Mouse (Mus musculus) kidney, embryonic 16.5 days (tissue): Measurements from ENCODE around the gene Golga3. TPM values are rescaled to one million over a fixed set of nuclear protein-coding genes. Genes with fewer than 3 reads are reported as not detected.

Experiments used
- ATAC-seq: fragments of 200-750 bp; cut with Nextera tagmentation; 2 replicates; pipeline ENCODE4 v1.8.0; 2017; ENCODE audit warnings: moderate TSS enrichment; ENCODE audit not compliant: low FRiP score, low TSS enrichment
- H3K27ac ChIP-seq: fragments of 300-500 bp; sonication (generic); 2 replicates; pipeline ENCODE4 v1.5.1; 2014; ENCODE audit warnings: low read length
- H3K27me3 ChIP-seq: fragments of 300-500 bp; sonication (generic); 2 replicates; pipeline ENCODE4 v1.6.1; 2014; ENCODE audit warnings: low read length, control low read depth, mixed read lengths; ENCODE audit not compliant: insufficient read depth
- H3K36me3 ChIP-seq: fragments of 300-500 bp; sonication (generic); 2 replicates; pipeline ENCODE4 v1.6.1; 2014; ENCODE audit warnings: low read length, control low read depth, mixed read lengths; ENCODE audit not compliant: insufficient read depth
- H3K4me1 ChIP-seq: fragments of 300-500 bp; sonication (generic); 2 replicates; pipeline ENCODE4 v1.6.1; 2014; ENCODE audit warnings: low read length, control low read depth, mixed read lengths; ENCODE audit not compliant: insufficient read depth
- H3K4me2 ChIP-seq: fragments of 300-500 bp; sonication (generic); replicated peaks from 2 replicates; pipeline ENCODE4 v1.6.1; 2014; ENCODE audit warnings: low read depth, low read length
- H3K4me3 ChIP-seq: fragments of 300-500 bp; sonication (generic); 2 replicates; pipeline ENCODE4 v1.5.1; 2014; ENCODE audit warnings: mild to moderate bottlenecking, low read length
- H3K9ac ChIP-seq: fragments of 300-500 bp; sonication (generic); replicated peaks from 2 replicates; pipeline ENCODE4 v1.6.1; 2014; ENCODE audit warnings: low read length
- H3K9me3 ChIP-seq: fragments of 300-500 bp; sonication (generic); 2 replicates; pipeline ENCODE4 v1.6.1; 2016; ENCODE audit warnings: low read length, control low read depth
- WGBS: fragments of 180-500 bp; shearing (Covaris S2); extraction: QIAGEN DNeasy Blood & Tissue Kit; methylation state at CpG from one replicate; pipeline ENCODE4 v1.1.7; 2014; 5-methylcytosine and 5-hydroxymethylcytosine counted together
- polyA plus RNA-seq: library from polyadenylated mRNA; unstranded; fragments of >200 nt; fragmentation: Nextera tagmentation; extraction: Ambion mirVana; gene quantifications from 2 replicates; pipeline ENCODE4 v1.2.1, GENCODE M21; 2015

Golga3 gene
- polyA plus RNA-seq = 19.2 and 19.6 TPM in 2 replicates

DNA sequence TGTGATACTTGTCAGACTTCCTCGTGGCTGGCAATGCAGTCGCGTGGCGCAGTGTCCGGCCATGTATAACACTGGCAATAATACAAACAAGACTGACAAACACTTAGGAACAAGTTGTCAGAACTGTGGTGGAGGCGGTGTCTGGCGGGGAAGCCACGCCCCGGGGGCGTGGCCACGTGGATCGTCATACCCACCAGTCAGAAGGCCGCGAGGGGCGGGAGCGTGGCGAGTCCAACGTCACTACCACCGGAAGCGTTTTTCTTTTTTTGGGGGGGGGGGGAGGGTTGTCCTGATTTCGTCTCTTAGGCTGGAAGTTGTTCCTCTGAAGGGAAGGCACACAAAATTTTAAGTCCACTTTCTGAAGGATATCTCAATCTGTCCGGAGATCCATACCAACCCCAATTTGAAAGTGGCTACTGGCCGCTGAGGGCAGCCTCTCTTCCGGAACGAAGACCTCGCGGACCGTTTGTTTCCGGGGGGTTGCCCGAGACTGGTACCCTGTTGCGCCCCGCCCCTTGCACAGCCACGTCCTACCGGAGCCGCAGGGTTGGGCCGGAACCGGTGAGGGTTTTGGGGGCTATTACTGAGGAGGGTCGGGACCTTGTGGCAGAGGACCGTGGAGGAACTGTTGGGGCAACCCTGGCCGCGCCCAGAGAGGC lies at the start of gene Golga3:
Gene Golga3 (plus strand): TSS at position 340 of the 659 bp plus-strand sequence.
- Histone ChIP-seq H3K27me3 (no peaks in the 10 kb centered on the region), H3K27ac (peak within 1 kb of the TSS; percentile 82), H3K9ac (peak within 1 kb of the TSS; percentile 85), H3K4me2 (peak within 1 kb of the TSS; percentile 86), H3K4me1 (peaks cover 9% of the 10 kb centered on the region), H3K9me3 (no peaks in the 10 kb centered on the region), H3K36me3 (peaks cover under 1% of the 10 kb centered on the region; the same call in 1 of the 2 replicates), H3K4me3 (peak within 1 kb of the TSS; percentile 83)
- peak; percentile 97 for ATAC-seq
- under 1% methylated on average over 41 of the region's 41 CpGs for WGBS

DNA sequence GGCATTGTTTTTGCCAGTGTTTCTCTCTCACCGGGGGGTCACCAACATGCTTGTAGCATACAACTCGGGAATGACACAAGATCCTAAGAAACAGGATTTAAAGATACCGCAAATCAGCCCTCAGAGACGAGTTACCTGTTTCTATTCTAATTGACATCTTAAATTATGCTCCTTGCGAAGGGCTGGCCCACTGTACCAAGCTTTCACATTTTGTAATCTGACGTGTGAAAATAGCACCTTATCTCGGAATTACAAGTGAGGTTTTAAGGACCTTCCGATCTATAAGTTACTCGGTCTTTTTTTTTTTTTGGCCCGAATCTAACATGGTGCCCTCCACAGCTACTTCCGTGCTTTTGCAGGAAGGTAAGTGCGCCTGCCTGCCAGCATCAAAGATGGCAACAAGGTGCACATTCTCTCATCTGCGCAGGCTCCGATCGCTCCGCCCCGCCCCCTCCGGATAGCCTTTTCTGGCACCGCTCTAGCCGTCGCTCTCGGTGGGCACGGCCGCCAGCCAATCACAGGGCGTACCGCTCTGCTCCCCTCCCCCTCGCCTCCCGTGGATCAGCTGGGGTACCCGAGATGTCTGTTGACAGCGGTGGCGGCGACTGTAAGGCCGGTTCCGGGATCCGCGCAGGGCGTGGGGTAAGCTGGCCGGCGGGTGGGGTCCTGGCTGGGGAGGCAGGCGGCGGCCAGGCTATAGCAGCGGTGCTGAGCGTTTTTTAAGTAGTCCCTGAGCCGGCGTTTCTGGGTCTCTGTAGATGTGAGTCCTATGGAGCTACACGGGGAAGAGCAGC lies 41.0 kb upstream of the Golga3 start, which contains the start of gene Chfr:
Gene Chfr (plus strand): TSS at position 550 of the 794 bp plus-strand sequence.
- peak within 1 kb of the TSS; percentile 55; the same call in 1 of the 2 replicates for H3K27ac ChIP-seq
- H3K36me3 ChIP-seq = peaks cover 11% of the 10 kb centered on the region
- peak within 1 kb of the TSS; percentile 95 for H3K4me3 ChIP-seq
- H3K4me1 ChIP-seq = 0 out of 2 replicates have a peak, but pooled peaks cover 11% of the 10 kb centered on the region
- ATAC-seq = peak; percentile 99
- H3K27me3 ChIP-seq = no peaks in the 10 kb centered on the region
- H3K4me2 ChIP-seq = peak within 1 kb of the TSS; percentile 77
- WGBS = 3% methylated on average over 46 of the region's 46 CpGs
- H3K9ac ChIP-seq = peak within 1 kb of the TSS; percentile 83
- H3K9me3 ChIP-seq = peaks cover 23% of the 10 kb centered on the region

DNA sequence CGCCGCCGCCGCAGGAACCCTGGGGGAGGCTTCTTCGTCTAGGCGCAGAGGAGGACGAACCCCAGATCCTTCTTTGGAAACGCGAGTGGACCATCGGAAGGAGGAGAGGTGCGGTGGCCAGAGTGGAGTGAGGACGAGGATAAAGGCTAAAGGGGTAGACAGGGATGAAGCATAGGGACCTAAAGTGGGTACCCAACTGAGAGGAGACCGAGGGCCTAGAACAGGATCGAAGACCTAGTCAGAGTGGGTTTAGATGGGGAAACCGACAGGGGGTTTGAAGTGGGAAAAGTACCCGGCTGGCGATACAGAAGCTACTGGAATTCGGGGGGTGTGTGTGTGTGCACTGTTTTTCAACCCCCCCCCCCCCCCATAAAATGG lies 40.4 kb upstream of the Golga3 start:
- H3K27me3 ChIP-seq = no peaks in the 10 kb centered on the region
- 0 out of 2 replicates have a peak, but pooled peaks cover 11% of the 10 kb centered on the region for H3K4me1 ChIP-seq
- peak overlapping the region; percentile 95 for H3K4me3 ChIP-seq
- H3K4me2 ChIP-seq = peak overlapping the region; percentile 77
- 4% methylated on average over 18 of the region's 18 CpGs for WGBS
- ATAC-seq = no peak
- peaks cover 8% of the 10 kb centered on the region for H3K36me3 ChIP-seq
- H3K27ac ChIP-seq = peak overlapping the region; percentile 55; the same call in 1 of the 2 replicates
- peaks cover 17% of the 10 kb centered on the region for H3K9me3 ChIP-seq
- peak overlapping the region; percentile 83 for H3K9ac ChIP-seq

DNA sequence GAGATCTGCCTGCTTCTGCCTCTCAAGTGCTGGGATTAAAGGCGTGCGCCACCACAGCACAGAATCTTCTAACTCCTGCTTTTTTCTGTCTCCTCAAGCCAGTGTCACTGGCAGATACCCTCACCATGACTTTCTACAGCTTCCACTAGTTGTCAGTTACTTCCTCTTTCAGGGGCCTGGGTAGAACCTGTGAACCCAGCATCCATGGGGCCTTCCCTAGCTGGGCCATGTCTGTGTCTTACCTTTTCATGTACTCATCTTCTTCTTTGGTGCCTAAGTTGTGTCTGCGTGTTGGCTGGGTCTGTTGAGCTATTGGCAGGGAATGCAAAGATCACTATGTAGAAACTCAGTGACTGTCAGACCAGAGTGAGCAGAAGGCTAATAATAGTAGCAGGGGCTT lies 38.7 kb upstream of the Golga3 start:
- ATAC-seq = no peak
- Histone ChIP-seq H3K27me3 (no peaks in the 10 kb centered on the region), H3K9ac (no peak overlapping the region), H3K9me3 (peaks cover 14% of the 10 kb centered on the region), H3K4me3 (no peak overlapping the region), H3K36me3 (peaks cover 6% of the 10 kb centered on the region), H3K4me2 (no peak overlapping the region), H3K27ac (no peak overlapping the region), H3K4me1 (0 out of 2 replicates have a peak, but pooled peaks cover 11% of the 10 kb centered on the region)
- 95% methylated on average over 3 of the region's 3 CpGs for WGBS

DNA sequence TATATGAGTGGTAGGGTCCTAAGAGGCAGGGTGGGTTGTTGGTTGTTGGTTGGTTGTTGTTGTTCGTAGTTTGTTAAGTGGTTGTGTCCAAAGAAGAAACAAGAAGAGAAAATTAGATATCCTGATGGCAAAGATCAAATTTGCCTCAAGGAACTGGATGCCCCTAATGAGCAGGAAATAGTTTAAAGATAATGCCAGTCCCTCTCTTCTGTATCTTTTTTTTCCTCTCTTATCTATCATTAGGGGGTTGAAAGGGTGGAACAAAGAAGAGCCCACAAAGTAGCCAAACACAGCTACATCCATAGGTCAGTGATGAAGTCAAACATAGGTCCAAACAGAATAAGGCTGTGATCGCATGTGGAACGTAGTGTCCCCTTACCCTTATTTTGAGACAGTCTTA lies 37.2 kb upstream of the Golga3 start:
- Histone ChIP-seq H3K4me1 (0 out of 2 replicates have a peak, but pooled peaks cover 11% of the 10 kb centered on the region), H3K9me3 (peaks cover 5% of the 10 kb centered on the region; the same call in 1 of the 2 replicates)
- ATAC-seq = no peak

DNA sequence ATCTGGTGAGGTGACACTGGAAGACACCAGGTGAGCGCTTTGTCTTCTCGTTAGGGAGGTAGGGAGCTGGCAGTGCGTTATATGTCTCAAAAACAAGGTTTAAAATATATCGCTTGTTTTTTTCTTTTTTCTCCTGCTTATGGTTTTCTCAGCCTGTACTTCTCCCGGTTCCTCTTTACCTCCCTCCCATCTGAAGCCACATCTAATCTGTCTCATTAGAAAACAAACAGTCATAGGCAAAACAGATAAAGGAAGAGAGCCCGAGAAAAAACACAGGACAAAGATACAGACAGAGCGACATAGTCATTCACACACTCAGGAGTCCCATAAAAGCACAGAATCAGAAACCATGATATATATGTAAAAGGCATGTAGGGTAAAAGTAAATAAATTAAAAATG lies 36.1 kb upstream of the Golga3 start:
- Histone ChIP-seq H3K27ac (no peak overlapping the region), H3K9ac (no peak overlapping the region), H3K27me3 (no peaks in the 10 kb centered on the region), H3K9me3 (no peaks in the 10 kb centered on the region), H3K4me2 (no peak overlapping the region), H3K4me3 (no peak overlapping the region), H3K36me3 (peaks cover 25% of the 10 kb centered on the region), H3K4me1 (0 out of 2 replicates have a peak, but pooled peaks cover 11% of the 10 kb centered on the region)
- no peak for ATAC-seq
- 93% methylated on average over 7 of the region's 7 CpGs for WGBS

More for the DNA sequence above, 37.2 kb upstream of the Golga3 start:
- Histone ChIP-seq H3K27ac (no peak overlapping the region), H3K27me3 (no peaks in the 10 kb centered on the region), H3K4me3 (no peak overlapping the region), H3K36me3 (peaks cover 16% of the 10 kb centered on the region), H3K9ac (no peak overlapping the region), H3K4me2 (no peak overlapping the region)
- WGBS = 92% methylated on average over 3 of the region's 3 CpGs

DNA sequence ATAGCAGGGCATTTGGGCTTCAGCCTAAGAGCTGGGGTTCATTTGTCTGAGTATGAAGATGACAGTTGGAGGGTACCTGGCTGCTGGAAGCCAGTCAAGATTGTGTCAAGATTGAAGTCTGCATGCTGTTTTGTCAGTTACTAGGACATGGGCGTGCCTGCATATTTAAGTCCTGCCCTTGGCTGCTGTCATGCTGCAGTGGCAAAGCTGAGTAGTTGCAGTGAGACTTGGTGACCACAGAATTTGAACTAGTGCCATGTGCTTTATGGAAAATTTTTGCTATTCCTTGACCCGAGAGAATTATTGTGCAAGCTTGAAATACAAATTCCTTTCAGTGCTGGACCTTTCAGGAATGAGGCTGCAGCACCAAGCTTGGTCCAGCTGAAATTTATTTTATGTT lies 34.2 kb upstream of the Golga3 start:
- H3K9ac ChIP-seq = no peak overlapping the region
- H3K36me3 ChIP-seq = peaks cover 37% of the 10 kb centered on the region
- H3K4me3 ChIP-seq = no peak overlapping the region
- no peak overlapping the region for H3K4me2 ChIP-seq
- H3K27me3 ChIP-seq = no peaks in the 10 kb centered on the region
- ATAC-seq = no peak
- no peaks in the 10 kb centered on the region for H3K4me1 ChIP-seq
- H3K9me3 ChIP-seq = no peaks in the 10 kb centered on the region
- no peak overlapping the region for H3K27ac ChIP-seq
- WGBS = 87% methylated on average over 2 of the region's 2 CpGs

DNA sequence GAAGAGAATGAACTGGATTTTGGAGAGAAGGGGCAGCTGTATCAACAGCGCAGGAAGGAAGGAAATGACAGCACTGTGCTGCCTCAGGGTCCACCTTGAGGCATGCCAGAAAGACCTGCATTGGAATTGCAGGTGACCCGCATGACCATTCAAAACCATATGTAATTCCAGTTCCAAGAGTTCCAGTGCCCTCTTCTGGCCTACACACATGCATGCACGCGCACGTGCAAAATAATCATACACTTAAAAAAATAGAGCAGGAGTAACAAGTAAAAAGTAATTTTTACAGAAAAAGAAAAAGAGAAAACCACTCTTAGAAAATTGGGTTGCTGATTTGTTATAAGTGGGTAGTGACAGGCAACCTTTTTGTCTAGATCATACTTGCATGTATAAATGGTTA lies 33.5 kb upstream of the Golga3 start:
- WGBS = 88% methylated on average over 5 of the region's 5 CpGs
- H3K9ac ChIP-seq = no peak overlapping the region
- peaks cover 44% of the 10 kb centered on the region for H3K36me3 ChIP-seq
- no peaks in the 10 kb centered on the region for H3K9me3 ChIP-seq
- no peaks in the 10 kb centered on the region for H3K27me3 ChIP-seq
- no peak overlapping the region for H3K4me2 ChIP-seq
- no peak for ATAC-seq
- no peak overlapping the region for H3K27ac ChIP-seq
- no peak overlapping the region for H3K4me3 ChIP-seq
- no peaks in the 10 kb centered on the region for H3K4me1 ChIP-seq

DNA sequence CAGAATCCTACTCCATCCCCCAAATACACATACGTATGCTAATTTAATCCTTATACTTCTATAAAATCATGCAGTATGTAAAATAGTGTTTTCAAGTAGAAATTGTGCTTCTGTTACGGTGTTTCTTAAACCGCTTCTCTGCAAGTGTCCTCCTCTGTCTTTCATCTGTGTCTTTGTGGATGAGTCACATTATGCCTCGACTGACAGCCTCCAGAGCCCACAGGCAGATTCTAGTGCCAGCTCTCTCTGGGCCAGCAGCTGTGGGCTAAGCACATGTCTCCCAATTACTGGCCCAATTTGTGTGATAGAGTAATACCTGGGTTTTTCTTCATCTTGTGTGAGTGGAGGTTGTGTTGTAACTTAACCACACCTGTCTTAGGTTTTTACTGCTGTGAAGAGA lies 7.1 kb upstream of the Golga3 start:
- H3K9ac ChIP-seq = no peak overlapping the region
- H3K9me3 ChIP-seq = no peaks in the 10 kb centered on the region
- peaks cover 35% of the 10 kb centered on the region; the same call in 1 of the 2 replicates for H3K36me3 ChIP-seq
- no peaks in the 10 kb centered on the region for H3K4me1 ChIP-seq
- no peaks in the 10 kb centered on the region for H3K27me3 ChIP-seq
- H3K4me2 ChIP-seq = no peak overlapping the region
- ATAC-seq = no peak
- no peak overlapping the region for H3K4me3 ChIP-seq
- WGBS = 97% methylated on average over 4 of the region's 4 CpGs
- no peak overlapping the region for H3K27ac ChIP-seq
